Mouse (Mus musculus): Measurements from ENCODE around the gene Casp2. TPM values are rescaled to one million over a fixed set of nuclear protein-coding genes. Genes with fewer than 3 reads are reported as not detected.

The Casp2 gene
- total RNA-seq, 2 experiments from 2014 or later = 26.7 to 38.9 TPM

DNA sequence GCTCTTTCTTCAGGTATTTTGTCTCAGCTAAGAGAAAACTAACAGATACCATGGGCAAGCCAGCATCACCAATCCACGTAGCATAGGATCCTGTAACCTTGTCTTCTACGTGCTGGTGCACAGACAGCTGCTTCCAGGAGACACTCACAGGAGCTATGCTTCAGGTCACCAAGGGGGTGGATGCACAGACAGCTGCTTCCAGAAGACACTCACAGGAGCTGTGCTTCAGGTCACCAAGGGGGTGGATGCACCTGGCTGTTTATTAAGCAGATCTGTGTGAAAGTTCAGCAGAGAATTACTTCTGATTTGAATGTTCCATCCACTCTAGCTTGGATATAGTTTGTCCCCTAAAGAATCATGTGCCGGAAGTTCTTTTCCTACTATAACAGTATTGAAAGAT lies 66.2 kb downstream of the Casp2 start:
- ATAC-seq (replicated peaks; ENCODE audit: low FRiP score, poor library complexity, severe bottlenecking) = no peak

Other genes starting within 250 kb of the Casp2 start
- gene Sva, start 226.6 kb upstream of the Casp2 start, total RNA-seq (2015; ENCODE audit: low replicate concordance) = not detected in 2 replicates
- not detected in 2 replicates for gene Sva, start 226.6 kb upstream of the Casp2 start, total RNA-seq (2017; ENCODE audit: low replicate concordance)
- not detected in 2 replicates for gene Tas2r139, start 124.0 kb upstream of the Casp2 start, total RNA-seq (2015; ENCODE audit: low replicate concordance)
- gene Tas2r139, start 124.0 kb upstream of the Casp2 start, total RNA-seq (2017; ENCODE audit: low replicate concordance) = not detected in 2 replicates
- gene Tas2r144, start 49.7 kb upstream of the Casp2 start, total RNA-seq (2015; ENCODE audit: low replicate concordance) = not detected in 2 replicates
- gene Tas2r144, start 49.7 kb upstream of the Casp2 start, total RNA-seq (2017; ENCODE audit: low replicate concordance) = not detected in 2 replicates
- gene Gstk1, start 19.1 kb upstream of the Casp2 start, total RNA-seq (2015; ENCODE audit: low replicate concordance) = 8.4 TPM in 1 of 2 replicates, not detected in the other
- 2.0 TPM in 1 of 2 replicates, not detected in the other for gene Gstk1, start 19.1 kb upstream of the Casp2 start, total RNA-seq (2017; ENCODE audit: low replicate concordance)
- gene Tmem139, start 3.0 kb upstream of the Casp2 start, total RNA-seq (2015; ENCODE audit: low replicate concordance) = not detected in 2 replicates
- gene Tmem139, start 3.0 kb upstream of the Casp2 start, total RNA-seq (2017; ENCODE audit: low replicate concordance) = not detected in 2 replicates
- gene Clcn1, start 21.7 kb downstream of the Casp2 start, total RNA-seq (2015; ENCODE audit: low replicate concordance) = not detected in 2 replicates
- 2.0 and 8.5 TPM in 2 replicates for gene Clcn1, start 21.7 kb downstream of the Casp2 start, total RNA-seq (2017; ENCODE audit: low replicate concordance)
- gene Fam131b, start 59.7 kb downstream of the Casp2 start, total RNA-seq (2015; ENCODE audit: low replicate concordance) = not detected in 2 replicates
- gene Fam131b, start 59.7 kb downstream of the Casp2 start, total RNA-seq (2017; ENCODE audit: low replicate concordance) = not detected in 2 replicates
- gene Zyx, start 84.6 kb downstream of the Casp2 start, total RNA-seq (2015; ENCODE audit: low replicate concordance) = 74.0 and 87.0 TPM in 2 replicates
- gene Zyx, start 84.6 kb downstream of the Casp2 start, total RNA-seq (2017; ENCODE audit: low replicate concordance) = 7.7 and 14.1 TPM in 2 replicates
- not detected in 2 replicates for gene Epha1, start 108.3 kb downstream of the Casp2 start, total RNA-seq (2015; ENCODE audit: low replicate concordance)
- gene Epha1, start 108.3 kb downstream of the Casp2 start, total RNA-seq (2017; ENCODE audit: low replicate concordance) = not detected in 2 replicates
- not detected in 2 replicates for gene Tas2r143, start 135.3 kb downstream of the Casp2 start, total RNA-seq (2015; ENCODE audit: low replicate concordance)
- gene Tas2r143, start 135.3 kb downstream of the Casp2 start, total RNA-seq (2017; ENCODE audit: low replicate concordance) = not detected in 2 replicates
- gene Tas2r135, start 140.4 kb downstream of the Casp2 start, total RNA-seq (2015; ENCODE audit: low replicate concordance) = not detected in 2 replicates
- not detected in 2 replicates for gene Tas2r135, start 140.4 kb downstream of the Casp2 start, total RNA-seq (2017; ENCODE audit: low replicate concordance)
- not detected in 2 replicates for gene Tas2r126, start 169.6 kb downstream of the Casp2 start, total RNA-seq (2015; ENCODE audit: low replicate concordance)
- gene Tas2r126, start 169.6 kb downstream of the Casp2 start, total RNA-seq (2017; ENCODE audit: low replicate concordance) = not detected in 2 replicates
- gene Olfr458, start 200.2 kb downstream of the Casp2 start, total RNA-seq (2015; ENCODE audit: low replicate concordance) = not detected in 2 replicates
- not detected in 2 replicates for gene Olfr458, start 200.2 kb downstream of the Casp2 start, total RNA-seq (2017; ENCODE audit: low replicate concordance)
- gene Olfr457, start 211.3 kb downstream of the Casp2 start, total RNA-seq (2015; ENCODE audit: low replicate concordance) = not detected in 2 replicates
- 0.42 TPM in 1 of 2 replicates, not detected in the other for gene Olfr457, start 211.3 kb downstream of the Casp2 start, total RNA-seq (2017; ENCODE audit: low replicate concordance)
- not detected in 2 replicates for gene Olfr456, start 222.2 kb downstream of the Casp2 start, total RNA-seq (2015; ENCODE audit: low replicate concordance)
- not detected in 2 replicates for gene Olfr456, start 222.2 kb downstream of the Casp2 start, total RNA-seq (2017; ENCODE audit: low replicate concordance)

Data from erythroblast, adult 5-6 weeks (primary cell).